Mouse (Mus musculus) small intestine, adult 2 months (tissue): ENCODE measurements around the gene Gins2. TPM values are rescaled to one million over a fixed set of nuclear protein-coding genes. Genes with fewer than 3 reads are reported as not detected.
A peak's percentile ranks its signal among the peaks of the same experiment; 100 is the strongest.

Experiments used
- H3K27ac ChIP-seq: fragments of 200-500 bp; 2 replicates; pipeline ENCODE4 v1.5.1; 2012; ENCODE audit warnings: low read depth, low read length, control low read depth, inconsistent platforms; ENCODE audit not compliant: insufficient read depth
- H3K27me3 ChIP-seq: fragments of 200-500 bp; 2 replicates; pipeline ENCODE4 v1.6.1; 2012; ENCODE audit warnings: mild to moderate bottlenecking, moderate library complexity, low read length, inconsistent platforms; ENCODE audit not compliant: control insufficient read depth, insufficient read depth
- H3K36me3 ChIP-seq: fragments of 200-500 bp; 2 replicates; pipeline ENCODE4 v1.6.1; 2012; ENCODE audit warnings: mild to moderate bottlenecking, low read length, control low read depth, inconsistent platforms; ENCODE audit not compliant: control insufficient read depth, insufficient read depth
- H3K4me1 ChIP-seq: fragments of 200-500 bp; 2 replicates; pipeline ENCODE4 v1.6.1; 2012; ENCODE audit warnings: low read length, inconsistent platforms, mixed read lengths; ENCODE audit not compliant: control insufficient read depth, insufficient read depth, insufficient read length
- H3K4me3 ChIP-seq: fragments of 200-500 bp; 2 replicates; pipeline ENCODE4 v1.5.1; 2012; ENCODE audit warnings: low read depth, mild to moderate bottlenecking, control low read depth, inconsistent platforms, low read length, moderate library complexity
- CTCF ChIP-seq: fragments of 200-500 bp; IDR thresholded peaks from 2 replicates; pipeline ENCODE4 v1.5.1; 2012; ENCODE audit warnings: low read depth, mild to moderate bottlenecking, control low read depth, inconsistent platforms, low read length, moderate library complexity, mixed read lengths; ENCODE audit not compliant: insufficient replicate concordance, insufficient read length; ENCODE audit errors: extremely low read depth
- POLR2A ChIP-seq: fragments of 200-500 bp; IDR thresholded peaks from 2 replicates; pipeline ENCODE4 v1.6.1; 2012; ENCODE audit warnings: low read depth, mild to moderate bottlenecking, control low read depth, inconsistent platforms, low read length, moderate library complexity
- WGBS: fragments of 180-500 bp; shearing (Covaris S2); methylation state at CpG from one replicate; pipeline ENCODE4 v1.1.7; 2018; 5-methylcytosine and 5-hydroxymethylcytosine counted together
- polyA plus RNA-seq: library from polyadenylated mRNA; depleted of rRNA; stranded (reverse); fragments of >200 nt; gene quantifications from 2 replicates; pipeline ENCODE4 v1.2.3, GENCODE M21; 2012

Gins2 gene
- polyA plus RNA-seq, 1 experiment = 22.5 TPM

- no peaks in the 10 kb centered on the region for H3K27me3 ChIP-seq
- H3K4me1 ChIP-seq = peaks cover 6% of the 10 kb centered on the region; the same call in 1 of the 2 replicates
- WGBS = under 1% methylated on average over 6 of the region's 6 CpGs
- H3K4me3 ChIP-seq = no peak overlapping the region
- H3K36me3 ChIP-seq = no peaks in the 10 kb centered on the region
- H3K27ac ChIP-seq = no peak overlapping the region
- TF ChIP-seq POLR2A = no peak
- peak; percentile 97 for TF ChIP-seq CTCF
Measured at GRCm38 (mm10) chr8:120618110-120618509, 29.0 kb upstream of the Gins2 start.

GRCm38 (mm10) chr8:120616663-120617626 is 27.8 kb upstream of the Gins2 start:
- peaks cover 6% of the 10 kb centered on the region; the same call in 1 of the 2 replicates for H3K4me1 ChIP-seq
- H3K36me3 ChIP-seq = no peaks in the 10 kb centered on the region
- TF ChIP-seq POLR2A = no peak
- TF ChIP-seq CTCF = no peak
- WGBS = 78% methylated on average over 7 of the region's 8 CpGs
- H3K27ac ChIP-seq = no peak overlapping the region
- H3K4me3 ChIP-seq = no peak overlapping the region
- H3K27me3 ChIP-seq = no peaks in the 10 kb centered on the region

- 88% methylated on average over 3 of the region's 3 CpGs for WGBS
Measured at GRCm38 (mm10) chr8:120614491-120614890, 25.4 kb upstream of the Gins2 start.

GRCm38 (mm10) chr8:120610824-120611223 is 21.7 kb upstream of the Gins2 start:
- WGBS = 86% methylated on average over 6 of the region's 6 CpGs
- Histone ChIP-seq H3K27me3 (no peaks in the 10 kb centered on the region), H3K4me1 (no peaks in the 10 kb centered on the region), H3K4me3 (no peak overlapping the region), H3K36me3 (no peaks in the 10 kb centered on the region), H3K27ac (no peak overlapping the region)
- no peak for TF ChIP-seq POLR2A
- no peak for TF ChIP-seq CTCF

More at GRCm38 (mm10) chr8:120614491-120614890, 25.4 kb upstream of the Gins2 start:
- H3K4me3 ChIP-seq = no peak overlapping the region
- H3K36me3 ChIP-seq = no peaks in the 10 kb centered on the region
- TF ChIP-seq CTCF (no peak), POLR2A (no peak)
- H3K4me1 ChIP-seq = no peaks in the 10 kb centered on the region
- H3K27ac ChIP-seq = no peak overlapping the region
- H3K27me3 ChIP-seq = no peaks in the 10 kb centered on the region

GRCm38 (mm10) chr8:120607885-120608284 is 18.8 kb upstream of the Gins2 start:
- 11% methylated on average over 7 of the region's 7 CpGs for WGBS
- no peaks in the 10 kb centered on the region for H3K27me3 ChIP-seq
- no peak overlapping the region for H3K4me3 ChIP-seq

GRCm38 (mm10) chr8:120607460-120607859 is 18.4 kb upstream of the Gins2 start:
- no peak for TF ChIP-seq POLR2A
- no peak for TF ChIP-seq CTCF
- Histone ChIP-seq H3K36me3 (no peaks in the 10 kb centered on the region), H3K27ac (no peak overlapping the region), H3K27me3 (no peaks in the 10 kb centered on the region), H3K4me3 (no peak overlapping the region), H3K4me1 (no peaks in the 10 kb centered on the region)
- 73% methylated on average over 9 of the region's 9 CpGs for WGBS

More at GRCm38 (mm10) chr8:120607885-120608284, 18.8 kb upstream of the Gins2 start:
- H3K27ac ChIP-seq = no peak overlapping the region
- no peaks in the 10 kb centered on the region for H3K4me1 ChIP-seq
- TF ChIP-seq POLR2A = no peak
- TF ChIP-seq CTCF = peak; percentile 69; the same call in 1 of the 2 replicates
- no peaks in the 10 kb centered on the region for H3K36me3 ChIP-seq

- Histone ChIP-seq H3K27ac (no peak overlapping the region), H3K4me3 (no peak overlapping the region), H3K36me3 (no peaks in the 10 kb centered on the region), H3K27me3 (no peaks in the 10 kb centered on the region), H3K4me1 (no peaks in the 10 kb centered on the region)
- no peak for TF ChIP-seq CTCF
- TF ChIP-seq POLR2A = no peak
- 82% methylated on average over 6 of the region's 6 CpGs for WGBS
Measured at GRCm38 (mm10) chr8:120602672-120603071, 13.6 kb upstream of the Gins2 start.
